Mouse (Mus musculus) brown adipose tissue, adult 24 weeks (tissue): Measurements from ENCODE around the gene Dusp9. TPM values are rescaled to one million over a fixed set of nuclear protein-coding genes. Genes with fewer than 3 reads are reported as not detected.

Experiments used
- H3K27ac ChIP-seq: fragments of 200-500 bp; replicated peaks from 2 replicates; pipeline ENCODE4 v1.5.1; 2012; ENCODE audit warnings: low read depth, mild to moderate bottlenecking, low read length
- H3K4me1 ChIP-seq: fragments of 200-500 bp; 2 replicates; pipeline ENCODE4 v1.6.1; 2012; ENCODE audit warnings: low read length, mixed read lengths; ENCODE audit not compliant: control insufficient read depth, insufficient read depth, insufficient read length
- H3K4me3 ChIP-seq: fragments of 200-500 bp; 2 replicates; pipeline ENCODE4 v1.5.1; 2012; ENCODE audit warnings: low read depth, mild to moderate bottlenecking, low read length, moderate library complexity; ENCODE audit not compliant: insufficient read depth
- polyA plus RNA-seq: library from polyadenylated mRNA; stranded (reverse); fragments of >200 nt; gene quantifications from 2 replicates; pipeline ENCODE4 v1.2.4, GENCODE M21; 2012; ENCODE audit not compliant: missing spikeins, insufficient read depth, insufficient read length

The Dusp9 gene
- polyA plus RNA-seq, 1 experiment: not detected

- Histone ChIP-seq H3K4me1 (no peaks in the 10 kb centered on the region), H3K4me3 (no peak overlapping the region), H3K27ac (no peak overlapping the region)
These were observed 15.0 kb downstream of the Dusp9 start for GRCm38 (mm10) chrX:73654177-73654576.

- Histone ChIP-seq H3K27ac (no peak overlapping the region), H3K4me1 (no peaks in the 10 kb centered on the region), H3K4me3 (no peak overlapping the region)
These were observed 16.3 kb downstream of the Dusp9 start for GRCm38 (mm10) chrX:73655529-73655928.

GRCm38 (mm10) chrX:73658391-73658790 is 19.2 kb downstream of the Dusp9 start:
- no peaks in the 10 kb centered on the region for H3K4me1 ChIP-seq
- no peak overlapping the region for H3K4me3 ChIP-seq
- no peak overlapping the region for H3K27ac ChIP-seq

- Histone ChIP-seq H3K4me1 (no peaks in the 10 kb centered on the region), H3K4me3 (no peak overlapping the region), H3K27ac (no peak overlapping the region)
These were observed 19.8 kb downstream of the Dusp9 start for GRCm38 (mm10) chrX:73658936-73659574.

GRCm38 (mm10) chrX:73659575-73660283 is 20.5 kb downstream of the Dusp9 start, which contains the start of gene Pnck:
TSS of gene Pnck (minus strand) at chrX:73660117.
- H3K27ac ChIP-seq: no peak within 1 kb of the TSS
- H3K4me1 ChIP-seq: no peaks in the 10 kb centered on the region
- H3K4me3 ChIP-seq: peak within 1 kb of the TSS; percentile 44

- Histone ChIP-seq H3K4me3 (peak overlapping the region; percentile 44), H3K4me1 (no peaks in the 10 kb centered on the region), H3K27ac (no peak overlapping the region)
These were observed 21.1 kb downstream of the Dusp9 start for GRCm38 (mm10) chrX:73660284-73660665.

GRCm38 (mm10) chrX:73663143-73663542 is 23.9 kb downstream of the Dusp9 start:
- Histone ChIP-seq H3K4me1 (no peaks in the 10 kb centered on the region), H3K4me3 (no peak overlapping the region), H3K27ac (no peak overlapping the region)

- Histone ChIP-seq H3K27ac (no peak overlapping the region), H3K4me3 (0 out of 2 replicates have a peak overlapping the region, but pooled peaks have one; percentile 63), H3K4me1 (no peaks in the 10 kb centered on the region; the same call in 1 of the 2 replicates)
These were observed 32.8 kb downstream of the Dusp9 start for GRCm38 (mm10) chrX:73672031-73672431.

- no peaks in the 10 kb centered on the region; the same call in 1 of the 2 replicates for H3K4me1 ChIP-seq
- H3K4me3 ChIP-seq: peak within 1 kb of the TSS; percentile 80
- no peak within 1 kb of the TSS; the same call in none of the 2 replicates for H3K27ac ChIP-seq
These were observed 33.8 kb downstream of the Dusp9 start, which contains the start of gene Slc6a8 for GRCm38 (mm10) chrX:73672879-73673618. TSS of gene Slc6a8 (plus strand) at chrX:73673150.

- Histone ChIP-seq H3K4me1 (no peaks in the 10 kb centered on the region; the same call in 1 of the 2 replicates), H3K4me3 (peak overlapping the region; percentile 80), H3K27ac (no peak overlapping the region)
These were observed 34.4 kb downstream of the Dusp9 start for GRCm38 (mm10) chrX:73673619-73673967.

GRCm38 (mm10) chrX:73673968-73674661 is 34.9 kb downstream of the Dusp9 start:
- Histone ChIP-seq H3K4me3 (peak overlapping the region; percentile 61), H3K27ac (no peak overlapping the region)

GRCm38 (mm10) chrX:73675231-73675630 is 36.0 kb downstream of the Dusp9 start:
- peak overlapping the region; percentile 61 for H3K4me3 ChIP-seq
- no peaks in the 10 kb centered on the region; the same call in 1 of the 2 replicates for H3K4me1 ChIP-seq
- no peak overlapping the region for H3K27ac ChIP-seq

More at GRCm38 (mm10) chrX:73673968-73674661, 34.9 kb downstream of the Dusp9 start:
- no peaks in the 10 kb centered on the region; the same call in 1 of the 2 replicates for H3K4me1 ChIP-seq

GRCm38 (mm10) chrX:73676668-73677067 is 37.4 kb downstream of the Dusp9 start:
- Histone ChIP-seq H3K4me1 (no peaks in the 10 kb centered on the region; the same call in 1 of the 2 replicates), H3K4me3 (no peak overlapping the region), H3K27ac (no peak overlapping the region)

GRCm38 (mm10) chrX:73684156-73684555 is 44.9 kb downstream of the Dusp9 start:
- Histone ChIP-seq H3K27ac (no peak overlapping the region), H3K4me1 (no peaks in the 10 kb centered on the region)

GRCm38 (mm10) chrX:73684978-73685377 is 45.8 kb downstream of the Dusp9 start:
- Histone ChIP-seq H3K4me3 (no peak overlapping the region), H3K4me1 (no peaks in the 10 kb centered on the region), H3K27ac (peak overlapping the region; percentile 87)

More at GRCm38 (mm10) chrX:73684156-73684555, 44.9 kb downstream of the Dusp9 start:
- H3K4me3 ChIP-seq: no peak overlapping the region
